Mouse (Mus musculus) testis, adult 2 months (tissue): Measurements from ENCODE around the gene Ldhal6b.

Experiments
- CTCF ChIP-seq: fragments of 200-500 bp; IDR thresholded peaks from 2 replicates; pipeline ENCODE4 v1.5.1; 2012; ENCODE audit warnings: low read depth, mild to moderate bottlenecking, inconsistent platforms, low read length, moderate library complexity; ENCODE audit not compliant: control insufficient read depth, insufficient read depth, insufficient replicate concordance
- POLR2A ChIP-seq: fragments of 200-500 bp; IDR thresholded peaks from 2 replicates; pipeline ENCODE4 v1.6.1; 2012; ENCODE audit warnings: low read depth, mild to moderate bottlenecking, inconsistent platforms, low read length, moderate library complexity; ENCODE audit not compliant: control insufficient read depth

DNA sequence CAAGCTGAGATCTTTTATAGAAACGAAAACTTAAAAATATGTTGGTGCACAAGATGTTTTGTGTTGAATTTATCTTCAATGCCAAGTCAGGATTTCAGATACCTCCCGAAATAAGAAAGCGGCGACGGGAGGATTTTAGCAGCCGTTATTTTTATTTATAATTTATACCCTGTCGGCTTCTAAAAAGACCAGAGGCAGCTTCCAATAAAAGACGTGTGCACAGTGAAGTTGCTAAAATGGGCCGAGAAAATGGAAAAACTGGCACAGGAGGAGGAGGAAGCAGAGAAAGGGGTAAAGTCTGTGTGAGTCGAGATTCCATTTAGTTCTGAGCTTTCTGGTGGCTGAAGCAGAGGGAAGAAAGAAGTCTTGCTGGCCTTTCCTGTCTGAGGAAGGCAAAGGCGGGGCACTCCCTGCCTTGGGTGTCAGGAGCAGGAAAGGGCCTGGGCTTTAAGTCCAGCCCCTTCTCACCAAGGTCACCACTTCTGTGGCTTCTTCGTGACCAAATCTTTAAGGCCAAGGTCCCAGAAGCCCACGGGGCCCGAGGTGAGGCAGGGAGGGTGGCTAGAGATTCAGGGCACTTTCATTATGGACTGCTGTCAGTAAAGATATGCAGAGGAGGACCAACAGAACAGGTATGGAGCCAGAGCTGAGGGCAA lies 18.0 kb downstream of the Ldhal6b start:
- no peak for TF ChIP-seq CTCF
- no peak for TF ChIP-seq POLR2A
